Mouse (Mus musculus): ENCODE data around the gene Cd9. TPM values are rescaled to one million over a fixed set of nuclear protein-coding genes. Genes with fewer than 3 reads are reported as not detected.

Cd9 gene
- polyA plus RNA-seq, 1 experiment from 2014 or later, result 93.6 TPM

GRCm38 (mm10) chr6:125528614-125529200 lies 34.1 kb upstream of the Cd9 start:
- WGBS, result 88% methylated on average over 8 of the region's 9 CpGs
- ATAC-seq (ENCODE audit: low FRiP score) (no peak), DNase-seq (ENCODE audit: low spot score) (no peak)
- no peak overlapping the region for H3K9ac ChIP-seq
- H3K4me2 ChIP-seq (replicated peaks), result no peak overlapping the region
- H3K4me1 ChIP-seq (replicated peaks; ENCODE audit: control insufficient read depth, insufficient read depth, low read length), result no peaks in the 10 kb centered on the region
- no peaks in the 10 kb centered on the region for H3K36me3 ChIP-seq (replicated peaks; ENCODE audit: control insufficient read depth, insufficient read depth)
- no peak overlapping the region for H3K4me3 ChIP-seq (replicated peaks; ENCODE audit: low read length)
- H3K27ac ChIP-seq, result no peak overlapping the region
- H3K9me3 ChIP-seq (ENCODE audit: control insufficient read depth, low read length), result no peaks in the 10 kb centered on the region
- no peaks in the 10 kb centered on the region for H3K27me3 ChIP-seq (ENCODE audit: control insufficient read depth, insufficient read depth, low read length)

GRCm38 (mm10) chr6:125526066-125526465 lies 31.5 kb upstream of the Cd9 start:
- ATAC-seq (ENCODE audit: low FRiP score) (no peak), DNase-seq (ENCODE audit: low spot score) (no peak)
- 68% methylated on average over 3 of the region's 3 CpGs for WGBS
- no peak overlapping the region for H3K27ac ChIP-seq
- H3K4me2 ChIP-seq (replicated peaks), result no peak overlapping the region
- H3K4me1 ChIP-seq (replicated peaks; ENCODE audit: control insufficient read depth, insufficient read depth, low read length), result no peaks in the 10 kb centered on the region
- H3K27me3 ChIP-seq (ENCODE audit: control insufficient read depth, insufficient read depth, low read length), result no peaks in the 10 kb centered on the region
- H3K9ac ChIP-seq, result no peak overlapping the region
- no peaks in the 10 kb centered on the region for H3K36me3 ChIP-seq (replicated peaks; ENCODE audit: control insufficient read depth, insufficient read depth)
- no peaks in the 10 kb centered on the region for H3K9me3 ChIP-seq (ENCODE audit: control insufficient read depth, low read length)
- H3K4me3 ChIP-seq (replicated peaks; ENCODE audit: low read length), result no peak overlapping the region

GRCm38 (mm10) chr6:125524027-125524426 lies 29.4 kb upstream of the Cd9 start:
- 86% methylated on average over 6 of the region's 6 CpGs for WGBS
- Histone ChIP-seq H3K4me3 (replicated peaks; ENCODE audit: low read length) (no peak overlapping the region), H3K27me3 (ENCODE audit: control insufficient read depth, insufficient read depth, low read length) (no peaks in the 10 kb centered on the region), H3K9ac (no peak overlapping the region), H3K27ac (no peak overlapping the region), H3K36me3 (replicated peaks; ENCODE audit: control insufficient read depth, insufficient read depth) (no peaks in the 10 kb centered on the region), H3K4me1 (replicated peaks; ENCODE audit: control insufficient read depth, insufficient read depth, low read length) (no peaks in the 10 kb centered on the region), H3K4me2 (replicated peaks) (no peak overlapping the region), H3K9me3 (ENCODE audit: control insufficient read depth, low read length) (no peaks in the 10 kb centered on the region)
- ATAC-seq (ENCODE audit: low FRiP score), result no peak
- no peak for DNase-seq (ENCODE audit: low spot score)

GRCm38 (mm10) chr6:125521558-125522193 lies 27.1 kb upstream of the Cd9 start:
- ATAC-seq (ENCODE audit: low FRiP score), result no peak
- H3K9me3 ChIP-seq (ENCODE audit: control insufficient read depth, low read length), result no peaks in the 10 kb centered on the region
- no peaks in the 10 kb centered on the region for H3K27me3 ChIP-seq (ENCODE audit: control insufficient read depth, insufficient read depth, low read length)
- H3K36me3 ChIP-seq (replicated peaks; ENCODE audit: control insufficient read depth, insufficient read depth), result no peaks in the 10 kb centered on the region
- no peak overlapping the region for H3K4me2 ChIP-seq (replicated peaks)
- H3K4me1 ChIP-seq (replicated peaks; ENCODE audit: control insufficient read depth, insufficient read depth, low read length), result no peaks in the 10 kb centered on the region
- no peak overlapping the region for H3K27ac ChIP-seq
- no peak overlapping the region for H3K9ac ChIP-seq
- DNase-seq (ENCODE audit: low spot score), result no peak
- 65% methylated on average over 5 of the region's 5 CpGs for WGBS
- H3K4me3 ChIP-seq (replicated peaks; ENCODE audit: low read length), result no peak overlapping the region

GRCm38 (mm10) chr6:125515503-125516315 lies 21.1 kb upstream of the Cd9 start:
- no peaks in the 10 kb centered on the region for H3K9me3 ChIP-seq (ENCODE audit: control insufficient read depth, low read length)
- no peaks in the 10 kb centered on the region for H3K27me3 ChIP-seq (ENCODE audit: control insufficient read depth, insufficient read depth, low read length)
- H3K4me2 ChIP-seq (replicated peaks), result no peak overlapping the region
- no peak overlapping the region for H3K4me3 ChIP-seq (replicated peaks; ENCODE audit: low read length)
- WGBS, result 79% methylated on average over 11 of the region's 11 CpGs
- no peaks in the 10 kb centered on the region for H3K4me1 ChIP-seq (replicated peaks; ENCODE audit: control insufficient read depth, insufficient read depth, low read length)
- ATAC-seq (ENCODE audit: low FRiP score) (no peak), DNase-seq (ENCODE audit: low spot score) (no peak)
- no peak overlapping the region for H3K27ac ChIP-seq
- H3K9ac ChIP-seq, result no peak overlapping the region
- H3K36me3 ChIP-seq (replicated peaks; ENCODE audit: control insufficient read depth, insufficient read depth), result no peaks in the 10 kb centered on the region

- Histone ChIP-seq H3K9ac (no peak overlapping the region), H3K4me3 (replicated peaks; ENCODE audit: low read length) (no peak overlapping the region), H3K9me3 (ENCODE audit: control insufficient read depth, low read length) (no peaks in the 10 kb centered on the region), H3K27me3 (ENCODE audit: control insufficient read depth, insufficient read depth, low read length) (no peaks in the 10 kb centered on the region), H3K36me3 (replicated peaks; ENCODE audit: control insufficient read depth, insufficient read depth) (no peaks in the 10 kb centered on the region), H3K27ac (no peak overlapping the region), H3K4me1 (replicated peaks; ENCODE audit: control insufficient read depth, insufficient read depth, low read length) (no peaks in the 10 kb centered on the region), H3K4me2 (replicated peaks) (no peak overlapping the region)
- 58% methylated on average over 6 of the region's 6 CpGs for WGBS
- DNase-seq (ENCODE audit: low spot score) (peak; percentile 44), ATAC-seq (ENCODE audit: low FRiP score) (no peak)
Observed at GRCm38 (mm10) chr6:125512950-125513596, 18.5 kb upstream of the Cd9 start.

- Histone ChIP-seq H3K4me3 (replicated peaks; ENCODE audit: low read length) (no peak overlapping the region), H3K27me3 (ENCODE audit: control insufficient read depth, insufficient read depth, low read length) (no peaks in the 10 kb centered on the region), H3K27ac (no peak overlapping the region), H3K9me3 (ENCODE audit: control insufficient read depth, low read length) (no peaks in the 10 kb centered on the region), H3K9ac (no peak overlapping the region), H3K4me2 (replicated peaks) (no peak overlapping the region), H3K4me1 (replicated peaks; ENCODE audit: control insufficient read depth, insufficient read depth, low read length) (no peaks in the 10 kb centered on the region), H3K36me3 (replicated peaks; ENCODE audit: control insufficient read depth, insufficient read depth) (no peaks in the 10 kb centered on the region)
- ATAC-seq (ENCODE audit: low FRiP score) (no peak), DNase-seq (ENCODE audit: low spot score) (no peak)
- WGBS, result 90% methylated on average over 7 of the region's 7 CpGs
Observed at GRCm38 (mm10) chr6:125511196-125511595, 16.6 kb upstream of the Cd9 start.

GRCm38 (mm10) chr6:125510645-125511044 lies 16.1 kb upstream of the Cd9 start:
- Histone ChIP-seq H3K27ac (no peak overlapping the region), H3K4me1 (replicated peaks; ENCODE audit: control insufficient read depth, insufficient read depth, low read length) (no peaks in the 10 kb centered on the region), H3K4me3 (replicated peaks; ENCODE audit: low read length) (no peak overlapping the region), H3K9me3 (ENCODE audit: control insufficient read depth, low read length) (no peaks in the 10 kb centered on the region), H3K36me3 (replicated peaks; ENCODE audit: control insufficient read depth, insufficient read depth) (no peaks in the 10 kb centered on the region), H3K4me2 (replicated peaks) (no peak overlapping the region), H3K27me3 (ENCODE audit: control insufficient read depth, insufficient read depth, low read length) (no peaks in the 10 kb centered on the region), H3K9ac (no peak overlapping the region)
- ATAC-seq (ENCODE audit: low FRiP score) (no peak), DNase-seq (ENCODE audit: low spot score) (no peak)

- ATAC-seq (ENCODE audit: low FRiP score), result no peak
- Histone ChIP-seq H3K36me3 (replicated peaks; ENCODE audit: control insufficient read depth, insufficient read depth) (no peaks in the 10 kb centered on the region), H3K4me2 (replicated peaks) (no peak overlapping the region)
Observed at GRCm38 (mm10) chr6:125509783-125510182, 15.2 kb upstream of the Cd9 start.

More at GRCm38 (mm10) chr6:125509783-125510182, 15.2 kb upstream of the Cd9 start:
- H3K4me1 ChIP-seq (replicated peaks; ENCODE audit: control insufficient read depth, insufficient read depth, low read length), result no peaks in the 10 kb centered on the region
- no peak for DNase-seq (ENCODE audit: low spot score)
- WGBS, result 92% methylated on average over 3 of the region's 3 CpGs
- no peak overlapping the region for H3K27ac ChIP-seq
- H3K9ac ChIP-seq, result no peak overlapping the region
- H3K9me3 ChIP-seq (ENCODE audit: control insufficient read depth, low read length), result no peaks in the 10 kb centered on the region
- H3K27me3 ChIP-seq (ENCODE audit: control insufficient read depth, insufficient read depth, low read length), result no peaks in the 10 kb centered on the region
- no peak overlapping the region for H3K4me3 ChIP-seq (replicated peaks; ENCODE audit: low read length)
